Mouse (Mus musculus): ENCODE measurements at regions not wholly inside any gene's neighbourhood (a gene's known extent, or its start where the extent isn't known, plus 50 kb on each side); places are given as distances from the start of the nearest gene placed in this dataset.

- Histone ChIP-seq H3K4me3 (replicated peaks) (no peak overlapping the region), H3K9me3 (peaks cover 12% of the 10 kb centered on the region; the same call in 1 of the 2 replicates), H3K27me3 (replicated peaks) (no peaks in the 10 kb centered on the region), H3K36me3 (replicated peaks; ENCODE audit: low read length) (no peaks in the 10 kb centered on the region), H3K4me1 (no peaks in the 10 kb centered on the region)
- TF ChIP-seq FLI1 (IDR thresholded peaks at IDR 0.05; ENCODE audit: low read length) (no peak), GATA1 (IDR thresholded peaks at IDR 0.05; ENCODE audit: borderline replicate concordance, low read length) (no peak)
Measured at GRCm38 (mm10) chr13:25361850-25362626, 91.7 kb upstream of the Nrsn1 start.

GRCm38 (mm10) chr13:25347558-25347957 lies 77.3 kb upstream of the Nrsn1 start:
- no peaks in the 10 kb centered on the region for H3K4me1 ChIP-seq
- no peaks in the 10 kb centered on the region for H3K36me3 ChIP-seq (replicated peaks; ENCODE audit: low read length)
- no peak for TF ChIP-seq GATA1 (IDR thresholded peaks at IDR 0.05; ENCODE audit: borderline replicate concordance, low read length)
- TF ChIP-seq FLI1 (IDR thresholded peaks at IDR 0.05; ENCODE audit: low read length): no peak
- H3K4me3 ChIP-seq (replicated peaks): no peak overlapping the region
- H3K27me3 ChIP-seq (replicated peaks): no peaks in the 10 kb centered on the region
- peaks cover 5% of the 10 kb centered on the region; the same call in 1 of the 2 replicates for H3K9me3 ChIP-seq

- TF ChIP-seq FLI1 (IDR thresholded peaks at IDR 0.05; ENCODE audit: low read length) (no peak), GATA1 (IDR thresholded peaks at IDR 0.05; ENCODE audit: borderline replicate concordance, low read length) (no peak)
- H3K27me3 ChIP-seq (replicated peaks): no peaks in the 10 kb centered on the region
- no peaks in the 10 kb centered on the region for H3K4me1 ChIP-seq
- H3K36me3 ChIP-seq (replicated peaks; ENCODE audit: low read length): no peaks in the 10 kb centered on the region
- no peak overlapping the region for H3K4me3 ChIP-seq (replicated peaks)
- H3K9me3 ChIP-seq: peaks cover 10% of the 10 kb centered on the region; the same call in 1 of the 2 replicates
Measured at GRCm38 (mm10) chr13:25343309-25343708, 73.0 kb upstream of the Nrsn1 start.

GRCm38 (mm10) chr13:25341826-25342225 lies 71.5 kb upstream of the Nrsn1 start:
- H3K36me3 ChIP-seq (replicated peaks; ENCODE audit: low read length): no peaks in the 10 kb centered on the region
- no peaks in the 10 kb centered on the region for H3K27me3 ChIP-seq (replicated peaks)
- TF ChIP-seq GATA1 (IDR thresholded peaks at IDR 0.05; ENCODE audit: borderline replicate concordance, low read length): no peak
- H3K4me3 ChIP-seq (replicated peaks): no peak overlapping the region
- H3K4me1 ChIP-seq: no peaks in the 10 kb centered on the region
- H3K9me3 ChIP-seq: peaks cover 16% of the 10 kb centered on the region; the same call in 1 of the 2 replicates

- TF ChIP-seq GATA1 (IDR thresholded peaks at IDR 0.05; ENCODE audit: borderline replicate concordance, low read length): no peak
- no peak for TF ChIP-seq FLI1 (IDR thresholded peaks at IDR 0.05; ENCODE audit: low read length)
- Histone ChIP-seq H3K9me3 (peaks cover 18% of the 10 kb centered on the region), H3K36me3 (replicated peaks; ENCODE audit: low read length) (no peaks in the 10 kb centered on the region), H3K4me3 (replicated peaks) (no peak overlapping the region), H3K4me1 (no peaks in the 10 kb centered on the region), H3K27me3 (replicated peaks) (no peaks in the 10 kb centered on the region)
Measured at GRCm38 (mm10) chr13:25333803-25334202, 63.5 kb upstream of the Nrsn1 start.

All from megakaryocyte, embryonic 14.5 days (primary cell).